Mouse (Mus musculus) CH12.LX (cell line): Measurements from ENCODE around the gene Cav1. TPM values are rescaled to one million over a fixed set of nuclear protein-coding genes. Genes with fewer than 3 reads are reported as not detected.

ENCODE experiments used
- polyA plus RNA-seq: library from polyadenylated mRNA; unstranded; fragments of >175 nt; gene quantifications from 2 replicates; pipeline ENCODE4 v1.2.1, GENCODE M21; 2012; ENCODE audit warnings: low read depth; ENCODE audit not compliant: insufficient read length
- total RNA-seq, 2 experiments: library from RNA; depleted of rRNA; stranded (reverse); fragments of 300-350 nt in 1 of 2; fragments of >200 nt in 1 of 2; gene quantifications; 2 replicates each; pipeline ENCODE4 v1.2.3; 2012 to 2014

Gene Cav1
- total and polyA plus RNA-seq, 3 experiments, result not detected

Other genes with a start within 250 kb of the Cav1 start
- gene Tes, start 241.2 kb upstream of the Cav1 start, total RNA-seq (2012; rRNA removed), result not detected in 2 replicates
- not detected in 2 replicates for gene Tes, start 241.2 kb upstream of the Cav1 start, total RNA-seq (2014; rRNA removed)
- not detected in 2 replicates for gene Tes, start 241.2 kb upstream of the Cav1 start, polyA plus RNA-seq
- gene Cav2, start 25.1 kb upstream of the Cav1 start, total RNA-seq (2012; rRNA removed), result not detected in 2 replicates
- gene Cav2, start 25.1 kb upstream of the Cav1 start, total RNA-seq (2014; rRNA removed), result 0.08 TPM in 1 of 2 replicates, not detected in the other
- not detected in 2 replicates for gene Cav2, start 25.1 kb upstream of the Cav1 start, polyA plus RNA-seq
- 0.13 and 0.34 TPM in 2 replicates for gene Met, start 157.5 kb downstream of the Cav1 start, total RNA-seq (2012; rRNA removed)
- 0.26 and 0.39 TPM in 2 replicates for gene Met, start 157.5 kb downstream of the Cav1 start, total RNA-seq (2014; rRNA removed)
- 0.53 TPM in 2 replicates for gene Met, start 157.5 kb downstream of the Cav1 start, polyA plus RNA-seq